Mouse (Mus musculus) testis, postnatal 10 days (tissue): Measurements from ENCODE around the gene Rps17.

Experiments
- DNase-seq: peaks from one replicate; pipeline ENCODE4 v3.0.0; 2021; ENCODE audit warnings: low spot score

Rps17 gene

GRCm38 (mm10) chr7:81331851-81332250 is 13.2 kb downstream of the Rps17 start:
- DNase-seq, result no peak

- no peak for DNase-seq
Measured at GRCm38 (mm10) chr7:81330767-81331166, 14.3 kb downstream of the Rps17 start.

GRCm38 (mm10) chr7:81327661-81328060 is 17.4 kb downstream of the Rps17 start:
- no peak for DNase-seq

- DNase-seq, result no peak
Measured at GRCm38 (mm10) chr7:81326859-81327258, 18.2 kb downstream of the Rps17 start.

- no peak for DNase-seq
Measured at GRCm38 (mm10) chr7:81326043-81326442, 19.0 kb downstream of the Rps17 start.

- no peak for DNase-seq
Measured at GRCm38 (mm10) chr7:81321776-81322175, 23.3 kb downstream of the Rps17 start.

GRCm38 (mm10) chr7:81319749-81320148 is 25.3 kb downstream of the Rps17 start:
- no peak for DNase-seq

- DNase-seq, result no peak
Measured at GRCm38 (mm10) chr7:81315583-81315982, 29.5 kb downstream of the Rps17 start.

- no peak for DNase-seq
Measured at GRCm38 (mm10) chr7:81311581-81311980, 33.5 kb downstream of the Rps17 start.

GRCm38 (mm10) chr7:81311130-81311529 is 33.9 kb downstream of the Rps17 start:
- DNase-seq, result no peak

- no peak for DNase-seq
Measured at GRCm38 (mm10) chr7:81309247-81309646, 35.8 kb downstream of the Rps17 start.

GRCm38 (mm10) chr7:81307735-81308134 is 37.3 kb downstream of the Rps17 start:
- no peak for DNase-seq

- no peak for DNase-seq
Measured at GRCm38 (mm10) chr7:81304675-81305074, 40.4 kb downstream of the Rps17 start.

- no peak for DNase-seq
Measured at GRCm38 (mm10) chr7:81304100-81304499, 41.0 kb downstream of the Rps17 start.

- DNase-seq, result no peak
Measured at GRCm38 (mm10) chr7:81303682-81304081, 41.4 kb downstream of the Rps17 start.

- no peak for DNase-seq
Measured at GRCm38 (mm10) chr7:81301323-81301722, 43.7 kb downstream of the Rps17 start.

- DNase-seq, result no peak
Measured at GRCm38 (mm10) chr7:81298206-81298605, 46.8 kb downstream of the Rps17 start.

GRCm38 (mm10) chr7:81295169-81295568 is 49.9 kb downstream of the Rps17 start:
- DNase-seq, result no peak
